ENCODE assay signal across 8 mouse cellular contexts in genomic region chr1:164138365-164139130, GRCm38 (mm10). TPM values are rescaled to one million over a fixed set of nuclear protein-coding genes. Genes with fewer than 3 reads are reported as not detected.
DNase-seq lines count a peak whose midpoint lies in the region; ATAC-seq and TF ChIP-seq lines count a peak whose summit lies in the region.

No protein-coding gene starts in this region.

- ATAC-seq in embryonic facial prominence, embryonic 11.5 days (replicated peaks; ENCODE audit: insufficient number of reproducible peaks, low FRiP score, low TSS enrichment, low read depth): peak; percentile 77
- peak; percentile 52 for ATAC-seq in limb, embryonic 12.5 days (ENCODE audit: insufficient number of reproducible peaks, insufficient read depth, low FRiP score, low TSS enrichment, low read depth)
- peak; percentile 79 for ATAC-seq in midbrain, embryonic 16.5 days

- 9% methylated on average over 5 of the region's 5 CpGs for WGBS in embryonic facial prominence, embryonic 11.5 days
- 8% methylated on average over 5 of the region's 5 CpGs for WGBS in limb, embryonic 12.5 days
- 6% methylated on average over 5 of the region's 5 CpGs for WGBS in midbrain, embryonic 16.5 days
- 2% methylated on average over 5 of the region's 5 CpGs for WGBS in spleen, adult 2 months

- H3K9ac ChIP-seq in embryonic facial prominence, embryonic 11.5 days (replicated peaks; ENCODE audit: low read length): no peak overlapping the region
- H3K9ac ChIP-seq in limb, embryonic 12.5 days (replicated peaks): no peak overlapping the region
- H3K9ac ChIP-seq in midbrain, embryonic 16.5 days (ENCODE audit: low read depth, low read length): no peak overlapping the region

- TF ChIP-seq POLR2A in spleen, adult 2 months (IDR thresholded peaks at IDR 0.05; ENCODE audit: low read depth, low read length): no peak

- H3K27ac ChIP-seq in embryonic facial prominence, embryonic 11.5 days (replicated peaks; ENCODE audit: low read depth, low read length): no peak overlapping the region
- no peak overlapping the region for H3K27ac ChIP-seq in limb, embryonic 12.5 days
- no peak overlapping the region for H3K27ac ChIP-seq in midbrain, embryonic 16.5 days (ENCODE audit: low read length)
- H3K27ac ChIP-seq in spleen, adult 2 months (ENCODE audit: insufficient read depth, low read length): no peak overlapping the region

- H3K9me3 ChIP-seq in embryonic facial prominence, embryonic 11.5 days (replicated peaks; ENCODE audit: control insufficient read depth, low read length): no peaks in the 10 kb centered on the region
- H3K9me3 ChIP-seq in limb, embryonic 12.5 days: no peaks in the 10 kb centered on the region
- H3K9me3 ChIP-seq in midbrain, embryonic 16.5 days (replicated peaks; ENCODE audit: control insufficient read depth, low read length, poor library complexity, severe bottlenecking): no peaks in the 10 kb centered on the region

- TF ChIP-seq CTCF in spleen, adult 2 months (IDR thresholded peaks at IDR 0.05; ENCODE audit: extremely low read depth, insufficient read depth, insufficient read length, insufficient replicate concordance): peak; percentile 83; the same call in 1 of the 2 replicates

- no peaks in the 10 kb centered on the region for H3K4me1 ChIP-seq in embryonic facial prominence, embryonic 11.5 days (ENCODE audit: control insufficient read depth, insufficient read depth, low read length)
- H3K4me1 ChIP-seq in limb, embryonic 12.5 days (replicated peaks): no peaks in the 10 kb centered on the region
- H3K4me1 ChIP-seq in midbrain, embryonic 16.5 days (ENCODE audit: control insufficient read depth, insufficient read depth, low read length): no peaks in the 10 kb centered on the region
- peaks cover 29% of the 10 kb centered on the region; the same call in 1 of the 2 replicates for H3K4me1 ChIP-seq in spleen, adult 2 months (ENCODE audit: control insufficient read depth, insufficient read depth, insufficient read length)

- H3K4me3 ChIP-seq in embryonic facial prominence, embryonic 11.5 days (ENCODE audit: low read depth, low read length): no peak overlapping the region
- H3K4me3 ChIP-seq in limb, embryonic 12.5 days (replicated peaks): no peak overlapping the region
- no peak overlapping the region for H3K4me3 ChIP-seq in midbrain, embryonic 16.5 days (ENCODE audit: low read depth, low read length)
- H3K4me3 ChIP-seq in spleen, adult 2 months (ENCODE audit: extremely low read depth, insufficient read depth, insufficient read length): no peak overlapping the region

- no peak overlapping the region for H3K4me2 ChIP-seq in embryonic facial prominence, embryonic 11.5 days (ENCODE audit: low read depth, low read length)
- peak overlapping the region; percentile 26; the same call in 1 of the 2 replicates for H3K4me2 ChIP-seq in limb, embryonic 12.5 days
- peak overlapping the region; percentile 11; the same call in 1 of the 2 replicates for H3K4me2 ChIP-seq in midbrain, embryonic 16.5 days (ENCODE audit: low read length)

- peak; percentile 58 for DNase-seq in gastrocnemius, adult 18-20 months (ENCODE audit: low spot score)
- no peak for DNase-seq in gastrocnemius, postnatal 25 days
- peak; percentile 85 for DNase-seq in embryonic facial prominence, embryonic 11.5 days (ENCODE audit: low spot score)
- DNase-seq in heart, adult 8-10 months (ENCODE audit: low spot score): peak; percentile 70
- peak; percentile 31 to 79 for DNase-seq in kidney, adult 8-10 months
- DNase-seq in spleen, adult 2 months (ENCODE audit: low read depth in 1 of 2, low spot score in 2 of 2): peak; percentile 74 to 85

- H3K27me3 ChIP-seq in embryonic facial prominence, embryonic 11.5 days (ENCODE audit: control insufficient read depth, insufficient read depth, low read length): no peaks in the 10 kb centered on the region
- no peaks in the 10 kb centered on the region for H3K27me3 ChIP-seq in limb, embryonic 12.5 days
- H3K27me3 ChIP-seq in midbrain, embryonic 16.5 days (ENCODE audit: control insufficient read depth, insufficient read depth, low read depth, low read length): no peaks in the 10 kb centered on the region
- no peaks in the 10 kb centered on the region for H3K27me3 ChIP-seq in spleen, adult 2 months (ENCODE audit: control insufficient read depth, insufficient read depth, low read length)

- H3K36me3 ChIP-seq in embryonic facial prominence, embryonic 11.5 days (replicated peaks; ENCODE audit: control insufficient read depth, insufficient read depth, low read depth, low read length): no peaks in the 10 kb centered on the region
- H3K36me3 ChIP-seq in limb, embryonic 12.5 days: no peaks in the 10 kb centered on the region
- no peaks in the 10 kb centered on the region for H3K36me3 ChIP-seq in midbrain, embryonic 16.5 days (ENCODE audit: control insufficient read depth, insufficient read depth, low read length)
- no peaks in the 10 kb centered on the region for H3K36me3 ChIP-seq in spleen, adult 2 months (ENCODE audit: control insufficient read depth, insufficient read depth, low read length)

RNA-seq across cellular contexts. Expression of gene F5, which starts 13.1 kb away (rescaled TPM):
- total RNA-seq in gastrocnemius, adult 18-20 months (2021): under 1 TPM; 0.05 to 0.09 TPM
- under 1 TPM; 0.05 to 0.19 TPM for total RNA-seq in gastrocnemius, postnatal 25 days (2021)
- 0.50 and 0.67 TPM in 2 replicates for polyA plus RNA-seq in embryonic facial prominence, embryonic 11.5 days (2014; fragmentation: Nextera tagmentation; extraction: Ambion mirVana)
- 10 to 100 TPM in 1 of 4 experiments, 1 to 10 TPM in 1, under 1 TPM in 2; 0.94 to 14.2 (median 1.1) TPM for total RNA-seq in heart, adult 8-10 months (2022)
- 0.23 and 0.38 TPM in 2 replicates for polyA plus RNA-seq in limb, embryonic 12.5 days (2016; fragmentation: Nextera tagmentation; extraction: Ambion mirVana)
- 0.14 and 0.20 TPM in 2 replicates for polyA plus RNA-seq in midbrain, embryonic 16.5 days (2015; fragmentation: Nextera tagmentation; extraction: Ambion mirVana)
- 2.0 and 2.3 TPM in 2 replicates for polyA plus RNA-seq in spleen, adult 2 months (2012; rRNA removed)

RNA-seq across cellular contexts. Expression of gene Selp, which starts 23.5 kb away (rescaled TPM):
- under 1 TPM; 0.27 to 0.62 TPM for total RNA-seq in gastrocnemius, adult 18-20 months (2021)
- 1 to 10 TPM in 1 of 2 experiments, under 1 TPM in 1; 0.36 to 1.8 TPM for total RNA-seq in gastrocnemius, postnatal 25 days (2021)
- 0.07 TPM in 1 of 2 replicates, not detected in the other for polyA plus RNA-seq in embryonic facial prominence, embryonic 11.5 days (2014; fragmentation: Nextera tagmentation; extraction: Ambion mirVana)
- 1 to 10 TPM in 3 of 4 experiments, under 1 TPM in 1; 0.49 to 8.6 (median 1.2) TPM for total RNA-seq in heart, adult 8-10 months (2022)
- 0.28 TPM in 1 of 2 replicates, not detected in the other for polyA plus RNA-seq in limb, embryonic 12.5 days (2016; fragmentation: Nextera tagmentation; extraction: Ambion mirVana)
- not detected in 2 replicates for polyA plus RNA-seq in midbrain, embryonic 16.5 days (2015; fragmentation: Nextera tagmentation; extraction: Ambion mirVana)
- polyA plus RNA-seq in spleen, adult 2 months (2012; rRNA removed): 2.2 and 2.8 TPM in 2 replicates
